Mouse (Mus musculus) cerebellum, adult (tissue): ENCODE data around the gene Slit3.

Experiments used
- ATAC-seq: cut with Nextera tagmentation; 2 replicates; pipeline ENCODE4 v1.9.2; 2017; ENCODE audit warnings: mild to moderate bottlenecking, moderate library complexity, mixed read lengths; ENCODE audit not compliant: insufficient number of reproducible peaks, low FRiP score, low TSS enrichment

The Slit3 gene

GRCm38 (mm10) chr11:35546081-35546822 is 425.2 kb downstream of the Slit3 start:
- ATAC-seq, result no peak

- no peak for ATAC-seq
These were observed 429.0 kb downstream of the Slit3 start for GRCm38 (mm10) chr11:35550036-35550435.

- no peak for ATAC-seq
These were observed 435.2 kb downstream of the Slit3 start for GRCm38 (mm10) chr11:35556192-35556591.

- ATAC-seq, result no peak
These were observed 436.5 kb downstream of the Slit3 start for GRCm38 (mm10) chr11:35557476-35557875.

GRCm38 (mm10) chr11:35558311-35558710 is 437.3 kb downstream of the Slit3 start:
- ATAC-seq, result no peak

- ATAC-seq, result no peak
These were observed 438.4 kb downstream of the Slit3 start for GRCm38 (mm10) chr11:35559386-35559785.

- ATAC-seq, result no peak
These were observed 440.7 kb downstream of the Slit3 start for GRCm38 (mm10) chr11:35561760-35562159.

GRCm38 (mm10) chr11:35565322-35565721 is 444.3 kb downstream of the Slit3 start:
- ATAC-seq, result no peak

GRCm38 (mm10) chr11:35566686-35567085 is 445.7 kb downstream of the Slit3 start:
- no peak for ATAC-seq

GRCm38 (mm10) chr11:35569126-35569916 is 448.3 kb downstream of the Slit3 start:
- no peak for ATAC-seq

- no peak for ATAC-seq
These were observed 448.9 kb downstream of the Slit3 start for GRCm38 (mm10) chr11:35569957-35570356.

GRCm38 (mm10) chr11:35571910-35572309 is 450.9 kb downstream of the Slit3 start:
- ATAC-seq, result no peak

- ATAC-seq, result no peak
These were observed 457.8 kb downstream of the Slit3 start for GRCm38 (mm10) chr11:35578796-35579195.

- no peak for ATAC-seq
These were observed 461.6 kb downstream of the Slit3 start for GRCm38 (mm10) chr11:35582591-35582990.

GRCm38 (mm10) chr11:35583633-35584032 is 462.6 kb downstream of the Slit3 start:
- ATAC-seq, result no peak

GRCm38 (mm10) chr11:35587174-35587959 is 466.3 kb downstream of the Slit3 start:
- ATAC-seq, result peak; percentile 90

GRCm38 (mm10) chr11:35589892-35590291 is 468.9 kb downstream of the Slit3 start:
- ATAC-seq, result no peak

- ATAC-seq, result no peak
These were observed 472.4 kb downstream of the Slit3 start for GRCm38 (mm10) chr11:35593146-35594034.

GRCm38 (mm10) chr11:35596064-35596463 is 475.0 kb downstream of the Slit3 start:
- no peak for ATAC-seq

- no peak for ATAC-seq
These were observed 476.9 kb downstream of the Slit3 start for GRCm38 (mm10) chr11:35597882-35598281.
